Mouse (Mus musculus) spleen, embryonic (tissue): ENCODE measurements around the gene Gnptab.
"Not testable (repeated sequence)": the region's sequence is repeated elsewhere in the genome, so short reads cannot be mapped to it uniquely, and the experiment has no call there.

Experiments
- CTCF ChIA-PET: fragments of 350-600 bp; sonication (Branson Sonifier 250); formaldehyde crosslinking; loops from one replicate; lab custom pipeline; 2022; lab: Charles Lee

Gnptab gene

DNA sequence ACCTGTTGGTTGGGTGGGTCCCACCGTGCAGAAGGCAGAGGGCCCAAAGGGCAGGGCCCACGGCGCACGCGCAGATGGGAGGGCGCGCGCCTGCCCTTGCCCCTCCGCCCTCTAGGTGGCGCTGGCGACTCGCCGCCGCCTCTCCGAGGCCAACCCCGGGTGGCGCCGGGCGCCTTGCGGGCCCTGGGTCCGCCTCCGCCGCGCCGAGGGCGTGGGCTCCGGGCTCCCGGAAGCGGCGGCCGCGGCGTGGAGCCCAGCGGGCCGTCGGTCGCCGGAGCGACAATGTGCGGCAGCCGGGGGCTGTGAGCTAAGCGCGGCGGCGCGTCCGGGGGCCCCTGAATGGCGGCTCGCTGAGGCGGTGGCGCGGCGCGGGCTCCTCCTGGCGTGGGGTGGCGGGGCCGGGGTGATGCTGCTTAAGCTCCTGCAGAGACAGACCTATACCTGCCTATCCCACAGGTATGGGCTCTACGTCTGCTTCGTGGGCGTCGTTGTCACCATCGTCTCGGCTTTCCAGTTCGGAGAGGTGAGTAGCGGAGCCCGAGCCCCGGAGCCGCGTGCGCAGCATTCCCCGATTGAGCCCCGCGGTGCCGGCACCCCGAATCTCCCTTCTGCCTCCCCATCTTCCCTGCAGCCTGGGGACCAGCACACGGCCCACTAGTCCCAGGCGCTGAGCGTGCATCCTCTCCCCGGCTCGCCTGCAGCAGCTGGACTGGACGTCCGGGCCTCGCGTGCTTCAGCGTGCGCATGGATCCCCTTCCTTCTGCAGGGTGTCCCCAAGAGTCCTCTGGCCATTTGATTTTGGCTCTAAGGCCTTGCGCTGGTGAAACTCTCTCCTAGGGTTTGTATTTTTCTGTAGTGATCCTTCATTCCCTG lies at the start of gene Gnptab, which contains the start of gene Dram1:
Gene Gnptab (plus strand): TSS at position 120 of the 873 bp plus-strand sequence.
Gene Dram1 (minus strand): TSS at position 68 of the 873 bp plus-strand sequence.
- CTCF ChIA-PET = interaction anchor here (0.5 to 1.9 kb wide), 6 partner anchors 10 to 52 kb away, joined by 3 to 9 read pairs (median 3); no protein-coding TSS in a partner anchor

DNA sequence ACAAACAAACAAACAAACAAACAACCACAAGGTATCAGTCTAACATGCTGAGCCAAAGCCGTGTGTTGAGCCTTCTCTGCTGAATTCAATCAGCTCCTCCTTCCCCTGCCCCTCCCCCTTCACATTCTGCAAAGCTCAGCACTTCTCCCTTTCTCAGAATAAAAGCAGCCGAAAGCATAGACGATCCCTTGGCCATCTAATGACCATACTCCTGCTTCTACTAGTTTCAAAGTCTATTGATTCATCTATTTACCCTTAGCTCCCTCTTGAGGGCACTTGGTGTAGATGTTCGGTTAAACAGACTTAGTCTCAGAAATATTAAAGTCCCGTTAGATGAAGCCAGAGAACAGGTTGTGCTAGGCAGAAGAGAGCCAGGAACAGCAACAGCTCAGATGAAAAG lies 48.2 kb upstream of the Gnptab start:
- CTCF ChIA-PET = interaction anchor here (0.5 to 0.7 kb wide), 2 partner anchors 774 to 1466 kb away, joined by 5 to 17 read pairs; no protein-coding TSS in a partner anchor

DNA sequence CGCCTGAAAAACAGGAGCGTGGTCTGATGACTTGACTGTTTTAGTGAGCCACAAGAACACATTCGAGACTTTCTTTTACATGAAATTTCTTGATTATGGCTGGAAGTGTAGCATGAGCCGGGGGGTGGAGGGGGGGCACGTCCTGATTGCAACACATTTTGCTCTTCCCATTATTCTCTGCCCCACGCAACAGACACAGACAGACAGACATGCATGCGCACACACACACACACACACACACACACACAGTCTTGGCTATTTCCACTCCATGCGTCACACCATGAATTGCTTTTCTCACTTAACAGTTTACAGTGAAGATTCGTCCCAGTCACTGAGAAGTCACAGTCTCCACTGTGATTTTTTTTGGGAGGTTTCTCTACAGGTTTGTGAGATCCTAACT lies 38.3 kb upstream of the Gnptab start:
- CTCF ChIA-PET = no interaction called here

- CTCF ChIA-PET = no interaction called here
Measured at GRCm38 (mm10) chr10:88341368-88341767, 37.6 kb upstream of the Gnptab start.

DNA sequence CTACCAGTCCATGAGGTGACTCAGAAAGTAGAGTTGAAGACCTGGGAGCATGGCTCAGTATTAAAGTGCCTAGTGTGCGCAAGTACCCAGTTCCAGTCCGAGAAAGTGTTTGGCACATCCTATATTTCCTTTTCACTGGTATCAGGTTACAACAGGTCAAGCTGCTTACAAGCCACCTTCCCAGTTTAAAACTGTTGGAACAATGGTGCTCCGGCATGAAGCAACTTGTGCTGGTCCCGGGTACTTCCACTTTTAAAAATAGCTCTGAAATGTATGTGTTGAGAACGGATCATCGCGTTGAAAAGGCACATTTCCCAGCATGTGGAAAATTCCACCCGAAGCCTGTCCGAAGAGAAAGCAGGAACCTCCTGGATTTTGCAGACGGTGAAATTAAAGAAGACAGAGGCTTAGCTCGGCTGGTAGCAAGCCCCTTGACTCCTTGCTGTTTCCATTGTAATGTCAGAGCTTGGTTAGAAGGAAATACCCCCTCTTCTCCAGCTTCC lies 33.0 kb upstream of the Gnptab start:
- CTCF ChIA-PET = no interaction called here

DNA sequence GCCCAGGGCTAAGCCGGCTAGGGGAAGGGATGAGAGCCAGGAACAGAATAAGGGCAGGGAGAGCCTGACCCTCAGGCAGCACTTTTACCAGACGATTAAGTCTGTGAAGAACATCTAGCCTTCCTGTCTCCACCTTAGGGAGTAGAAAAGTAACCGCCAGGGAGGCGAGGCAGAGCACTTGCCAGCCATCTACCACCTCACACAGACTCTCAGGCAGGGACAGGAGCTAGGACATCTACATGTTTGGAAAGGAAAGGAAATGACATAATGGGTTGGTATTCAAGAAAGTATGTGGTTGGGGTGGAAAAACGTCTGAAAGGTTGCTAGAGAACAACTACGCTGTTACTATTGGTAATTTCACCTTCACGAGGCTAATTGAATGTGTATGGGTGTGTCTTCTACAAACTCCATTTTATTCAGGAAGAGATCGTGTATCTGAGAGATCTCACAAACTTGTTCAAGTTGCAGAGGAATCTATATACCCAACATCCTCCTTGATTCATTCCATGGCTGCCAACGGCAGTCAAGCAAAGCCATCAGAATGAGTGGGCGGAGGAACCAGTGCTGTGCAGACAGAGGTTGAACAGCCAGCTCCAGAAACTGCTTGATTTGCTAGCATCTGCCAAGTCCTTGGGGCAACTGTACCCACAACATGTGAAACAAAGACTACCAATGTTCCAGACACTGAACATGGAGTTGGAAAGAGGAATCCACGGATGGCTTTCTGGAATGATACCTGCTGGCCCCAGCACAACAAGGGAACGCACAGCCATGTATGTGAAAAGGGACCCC lies 32.3 kb upstream of the Gnptab start:
- CTCF ChIA-PET = no interaction called here

DNA sequence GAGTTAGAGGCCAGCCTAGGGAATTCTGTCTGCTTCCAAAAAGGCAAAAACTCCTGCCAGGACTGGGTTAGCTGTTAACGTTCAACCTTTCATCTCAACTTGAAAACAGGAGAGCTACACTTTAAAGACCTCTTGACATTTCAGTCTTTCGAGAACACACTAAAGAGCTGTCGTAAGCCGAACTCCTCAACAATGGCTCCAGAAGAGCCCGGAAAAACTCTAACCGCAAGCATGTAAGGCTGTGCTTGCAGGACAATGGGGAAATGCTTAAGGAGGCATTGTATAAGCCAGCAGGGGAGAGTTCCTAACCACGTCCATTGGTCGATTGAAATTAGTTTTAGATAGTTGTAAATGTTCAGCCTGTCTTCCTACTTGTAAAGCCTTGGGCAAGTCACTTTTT lies 29.1 kb upstream of the Gnptab start:
- CTCF ChIA-PET = no interaction called here

DNA sequence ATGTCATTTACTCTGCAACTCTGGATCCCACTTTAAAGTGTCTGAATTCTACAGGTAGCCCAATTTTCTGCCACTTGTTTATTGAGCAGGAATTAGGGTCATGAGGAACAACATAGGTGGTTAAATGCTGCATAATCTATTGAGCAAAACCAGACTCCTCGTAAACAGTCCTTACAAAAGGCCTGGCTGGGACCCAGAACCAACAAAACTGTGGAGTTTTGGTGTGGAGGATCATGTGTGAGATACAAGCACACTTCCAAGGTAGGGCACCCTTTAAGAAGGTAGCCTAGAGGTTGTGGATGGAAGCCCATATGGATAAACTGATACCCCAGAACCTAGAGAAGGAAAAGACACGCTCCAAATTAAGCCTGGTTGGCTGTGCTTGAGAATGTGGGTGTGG lies 28.2 kb upstream of the Gnptab start:
- CTCF ChIA-PET = no interaction called here

DNA sequence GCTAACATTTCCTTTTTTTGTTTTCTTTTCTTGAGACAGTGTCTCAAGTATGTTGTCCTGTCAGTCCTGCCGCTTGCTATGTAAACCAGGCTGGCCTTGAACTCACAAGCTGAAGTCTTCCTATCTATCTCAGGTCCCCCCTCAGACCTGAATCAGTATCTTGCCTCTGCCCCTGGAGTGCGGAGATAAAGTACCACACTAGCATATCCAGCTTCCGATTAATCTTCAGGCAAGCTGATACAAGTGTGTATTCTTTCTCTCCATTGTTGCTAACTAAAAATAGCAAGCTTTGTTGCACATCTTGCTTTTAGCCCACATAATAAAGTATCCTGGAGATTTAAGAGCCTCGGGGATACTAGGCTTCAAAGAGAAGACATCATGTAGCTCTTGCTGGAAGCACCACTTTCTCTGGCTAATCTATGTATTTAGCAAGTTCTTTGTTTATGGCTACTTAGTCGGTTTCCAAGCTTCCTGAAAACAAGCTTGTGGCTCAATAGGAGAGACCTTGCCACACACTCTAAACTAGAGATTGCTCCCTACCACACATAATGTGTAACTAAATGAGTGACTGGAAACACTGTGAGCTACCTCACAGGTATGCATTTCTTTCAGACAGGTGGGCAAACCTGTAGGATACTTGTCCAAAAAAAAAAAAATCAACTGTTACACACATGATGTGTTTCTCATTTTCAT lies 27.4 kb upstream of the Gnptab start:
- CTCF ChIA-PET = no interaction called here

- CTCF ChIA-PET = no interaction called here
Measured at GRCm38 (mm10) chr10:88352549-88352948, 26.4 kb upstream of the Gnptab start.

- CTCF ChIA-PET = interaction anchor here (0.6 kb wide), 1 partner anchor 383 kb away, joined by 5 read pairs; no protein-coding TSS in a partner anchor
Measured at GRCm38 (mm10) chr10:88354599-88354998, 24.3 kb upstream of the Gnptab start.

DNA sequence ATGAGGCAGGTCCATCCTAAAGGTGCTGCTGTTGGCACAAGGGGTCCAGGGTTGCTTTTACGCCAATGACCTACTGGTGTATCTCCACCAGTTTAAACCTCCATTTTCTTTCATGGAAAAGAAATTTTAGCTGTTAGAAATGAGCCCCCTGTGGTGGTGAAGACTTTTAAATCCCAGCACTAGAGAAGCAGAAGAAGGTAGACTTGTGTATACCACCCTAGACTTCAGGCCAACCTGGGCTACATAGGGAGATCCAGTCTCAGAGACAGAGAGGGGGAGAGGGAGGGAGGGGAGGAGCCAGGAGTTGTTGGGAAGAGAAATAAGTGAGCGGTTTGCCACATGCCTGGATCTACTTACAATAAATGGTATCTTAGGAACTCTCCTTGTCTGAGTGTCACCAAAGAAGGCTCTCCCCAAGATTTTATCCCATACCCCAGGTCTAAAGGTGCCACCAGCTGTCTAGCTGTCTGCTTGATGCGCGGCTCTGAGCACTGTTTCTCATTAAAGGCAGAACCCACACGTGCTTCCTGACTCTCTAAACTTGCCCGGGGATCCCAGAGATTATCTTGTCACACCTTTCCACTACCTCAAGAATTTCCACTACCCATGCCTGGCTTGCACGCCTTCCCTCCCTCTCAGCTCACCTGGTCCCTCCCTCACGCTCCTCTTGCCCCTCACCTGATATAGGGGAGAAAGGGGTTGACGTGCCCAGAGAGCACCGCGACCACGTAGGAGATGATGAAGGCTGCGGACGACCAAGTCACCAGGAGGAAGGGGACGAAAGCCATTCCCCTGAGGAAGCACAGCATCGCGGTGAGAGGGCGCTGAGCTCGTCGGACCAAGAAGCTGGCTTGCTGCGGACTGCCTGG lies 22.6 kb upstream of the Gnptab start:
- CTCF ChIA-PET = interaction anchor here (1.3 kb wide), 1 partner anchor 21 kb away, joined by 3 read pairs; no protein-coding TSS in a partner anchor

- CTCF ChIA-PET = interaction anchor here (1.3 kb wide), 1 partner anchor 20 kb away, joined by 3 read pairs; no protein-coding TSS in a partner anchor
Measured at GRCm38 (mm10) chr10:88356983-88357559, 21.9 kb upstream of the Gnptab start.

- CTCF ChIA-PET = no interaction called here
Measured at GRCm38 (mm10) chr10:88362218-88362617, 16.7 kb upstream of the Gnptab start.

DNA sequence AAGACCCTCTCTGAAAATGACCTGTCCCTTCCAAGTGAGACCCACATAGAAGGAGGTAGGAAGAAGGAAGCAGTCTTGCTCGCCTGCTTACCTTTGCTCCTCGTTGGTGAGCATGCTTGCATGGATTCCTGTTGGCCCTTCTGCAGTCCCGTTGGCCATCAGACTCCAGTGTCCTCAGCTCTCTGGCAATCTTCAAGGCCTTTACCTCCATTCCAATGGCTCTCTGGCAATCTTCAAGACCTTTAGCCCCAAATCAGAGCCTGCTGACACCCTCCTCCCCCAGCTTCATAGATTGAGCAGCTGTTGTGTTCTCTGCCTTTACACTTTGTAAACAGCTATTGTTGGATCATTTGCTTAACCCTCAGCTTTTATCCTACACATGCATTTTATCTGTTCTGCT lies 14.7 kb upstream of the Gnptab start:
- CTCF ChIA-PET = no interaction called here

- CTCF ChIA-PET = no interaction called here
Measured at GRCm38 (mm10) chr10:88369233-88369632, 9.7 kb upstream of the Gnptab start.

DNA sequence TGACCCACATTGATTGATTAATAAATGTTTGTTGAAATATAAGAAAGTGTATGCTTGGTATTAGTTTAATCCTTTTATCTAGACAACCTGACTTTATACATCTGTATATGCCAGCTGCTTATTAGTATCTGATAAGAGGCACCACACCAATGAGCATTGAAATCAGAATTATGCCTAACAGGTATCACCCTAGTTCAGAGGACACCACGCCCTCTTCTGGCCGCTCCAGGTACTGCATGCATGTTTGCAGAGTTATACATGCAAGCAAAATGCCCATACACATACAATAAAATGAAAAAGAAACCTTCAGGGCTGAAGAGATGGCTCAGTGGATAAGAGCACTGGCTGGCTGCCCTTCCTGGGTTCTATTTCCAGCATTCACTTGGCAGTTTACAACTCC lies 7.1 kb upstream of the Gnptab start:
- CTCF ChIA-PET = no interaction called here

DNA sequence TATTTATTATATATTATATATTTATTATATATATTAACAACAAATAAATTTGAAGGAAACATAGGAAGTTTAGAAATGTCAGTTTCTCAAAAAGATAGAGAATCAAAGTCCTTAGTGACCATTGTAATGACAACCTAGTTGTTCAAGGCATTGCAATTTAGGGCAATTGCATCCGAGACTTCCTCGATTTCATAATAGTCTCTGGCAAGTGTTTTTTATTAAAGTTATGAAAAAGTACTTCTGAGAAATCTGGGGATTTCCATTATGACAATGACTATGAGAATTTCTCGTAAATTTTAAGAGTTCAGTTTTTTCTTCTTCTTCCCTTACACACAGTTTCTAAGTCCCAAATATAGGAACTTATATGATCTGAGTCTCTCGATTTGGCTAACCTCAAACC lies 6.5 kb upstream of the Gnptab start:
- CTCF ChIA-PET = no interaction called here

DNA sequence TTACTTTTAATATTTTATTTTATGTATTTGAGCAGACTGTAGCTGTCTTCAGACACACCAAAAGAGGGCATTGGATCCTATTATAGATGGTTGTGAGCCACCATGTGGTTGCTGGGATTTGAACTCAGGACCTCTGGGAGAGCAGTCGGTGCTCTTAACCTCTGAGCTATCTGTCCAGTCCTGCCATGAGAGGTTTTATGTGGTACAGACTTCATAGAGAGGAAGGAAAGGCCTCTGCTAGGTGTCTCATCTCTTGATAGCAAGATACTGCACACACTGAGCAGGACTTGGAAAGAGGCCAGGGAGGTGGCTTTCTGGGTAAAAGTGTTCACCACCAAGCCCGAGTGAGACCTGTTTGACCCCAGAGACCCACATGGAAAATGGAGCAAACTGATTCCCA lies 6.0 kb upstream of the Gnptab start:
- CTCF ChIA-PET = not testable (repeated sequence)

DNA sequence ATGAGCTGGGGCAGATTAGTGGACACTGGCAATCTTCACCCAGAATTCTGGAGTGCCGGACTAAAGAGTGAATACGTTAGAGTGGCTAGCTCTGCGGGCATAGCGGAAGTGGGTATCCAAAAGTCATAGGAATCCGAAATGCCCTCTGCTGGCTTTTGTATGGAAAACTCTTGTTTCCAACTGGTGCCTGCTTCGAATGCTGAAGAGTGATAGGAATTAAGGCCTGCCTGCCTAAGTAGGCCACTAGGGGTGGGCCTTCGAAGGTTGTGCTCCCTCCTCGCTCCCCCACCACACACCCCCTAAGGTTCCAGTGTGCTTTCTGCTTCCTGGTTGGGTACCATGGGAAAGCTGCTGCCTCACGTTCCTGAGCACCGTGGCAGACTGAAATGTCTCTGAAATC lies 3.9 kb upstream of the Gnptab start:
- CTCF ChIA-PET = no interaction called here
